Mouse (Mus musculus) CD4-positive helper T cell, adult 2 months (primary cell): ENCODE measurements around the gene Rnd3.

Experiments
- DNase-seq: peaks from one replicate; pipeline ENCODE4 v3.0.0-alpha.2; 2012; ENCODE audit warnings: low read depth, missing footprints, low spot score

The Rnd3 gene

DNA sequence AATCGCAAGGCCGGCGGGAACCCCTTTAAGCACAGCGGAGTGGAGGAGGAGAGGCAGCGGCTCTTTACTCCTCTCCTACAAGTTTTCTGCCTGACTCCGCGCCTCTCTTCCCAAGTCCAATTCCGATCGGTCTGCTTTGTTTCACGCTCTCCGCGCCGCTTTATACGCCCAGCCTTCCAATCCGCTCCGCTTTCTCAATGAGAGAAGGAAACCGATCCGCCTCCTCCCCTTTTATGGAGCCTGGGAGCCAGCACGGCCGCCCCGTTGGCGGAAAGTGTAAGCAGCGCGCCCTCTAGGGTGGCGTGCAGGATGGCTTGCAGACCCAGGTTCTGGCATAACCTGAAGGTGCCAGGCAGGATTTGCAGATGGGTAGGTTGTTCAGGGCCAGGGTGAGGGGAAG, at the start of gene Rnd3:
TSS of gene Rnd3 (minus strand) at position 137 of the 400 bp plus-strand sequence.
- DNase-seq, result peak; percentile 40

DNA sequence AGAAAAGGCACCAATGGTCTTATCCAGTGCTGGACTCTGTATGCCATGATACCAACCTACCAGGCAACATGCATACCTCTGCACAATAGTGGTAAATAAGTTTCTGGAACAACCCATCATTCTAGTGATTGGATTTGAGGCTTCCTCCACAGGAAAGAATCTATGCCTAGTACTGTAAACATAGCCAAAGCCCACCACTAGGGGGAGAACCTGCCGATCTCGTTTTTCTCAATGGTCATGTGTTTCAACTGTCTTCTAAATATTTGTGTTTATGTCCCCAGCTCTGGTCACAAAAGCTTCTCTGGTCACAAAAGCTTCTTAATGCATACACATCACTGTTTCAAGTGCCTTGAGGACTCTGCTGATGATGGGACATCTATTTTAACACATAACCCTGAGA, 43.4 kb upstream of the Rnd3 start:
- no peak for DNase-seq

DNA sequence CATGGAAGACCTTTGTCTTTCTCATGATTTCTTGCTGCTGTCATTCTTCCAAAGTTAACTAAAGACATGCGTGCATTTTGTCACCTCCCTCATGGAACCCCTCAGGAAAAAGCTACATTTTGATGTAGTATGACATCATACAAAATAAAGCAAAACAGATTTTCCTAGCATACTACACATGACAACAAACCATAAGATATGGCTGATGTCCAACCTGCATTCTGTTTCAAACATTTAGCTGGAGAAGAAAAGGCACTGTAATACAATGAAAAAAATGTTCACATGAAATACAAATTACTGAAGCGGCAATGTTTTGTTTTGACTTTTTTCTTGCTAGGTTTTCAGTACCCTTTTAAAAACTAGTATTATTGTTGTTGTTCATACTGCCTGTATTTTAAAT, 36.9 kb upstream of the Rnd3 start:
- DNase-seq, result no peak

DNA sequence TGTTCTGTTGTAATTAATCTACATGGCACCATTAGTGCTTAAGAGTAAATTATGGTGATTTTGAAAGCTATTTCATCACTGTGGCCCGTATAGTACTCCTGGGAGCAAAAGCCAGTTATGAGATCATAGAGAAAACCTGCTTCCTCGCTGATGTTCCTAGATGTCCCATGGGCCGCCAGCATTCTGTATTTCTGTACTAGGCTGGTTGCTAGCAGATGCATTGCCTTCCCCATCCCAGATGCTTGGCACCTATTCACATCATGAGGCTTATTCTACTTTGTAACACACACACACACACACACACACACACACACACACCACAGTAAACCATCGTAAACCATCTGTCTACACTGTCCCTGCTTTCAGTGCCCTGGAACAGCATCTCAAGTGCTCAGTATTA, 34.1 kb upstream of the Rnd3 start:
- DNase-seq, result no peak

DNA sequence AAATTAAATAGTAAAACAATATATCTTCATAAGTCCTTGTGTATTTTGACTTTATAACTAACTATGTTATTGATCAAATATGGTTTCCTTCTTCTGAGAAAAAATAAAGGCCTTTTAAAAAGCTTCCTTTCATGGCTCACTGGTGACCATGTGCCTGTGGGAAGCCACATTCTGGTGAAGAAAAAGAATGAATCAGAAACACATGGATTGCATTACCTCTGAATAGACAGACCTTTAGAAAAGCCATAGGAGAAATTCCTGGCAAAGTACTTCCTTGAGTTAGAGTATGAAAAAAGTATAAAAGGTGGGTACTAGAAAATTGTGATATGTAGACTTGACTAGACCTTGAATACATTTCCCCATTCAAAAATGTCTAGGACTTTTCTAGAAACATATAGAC, 32.5 kb upstream of the Rnd3 start:
- no peak for DNase-seq

DNA sequence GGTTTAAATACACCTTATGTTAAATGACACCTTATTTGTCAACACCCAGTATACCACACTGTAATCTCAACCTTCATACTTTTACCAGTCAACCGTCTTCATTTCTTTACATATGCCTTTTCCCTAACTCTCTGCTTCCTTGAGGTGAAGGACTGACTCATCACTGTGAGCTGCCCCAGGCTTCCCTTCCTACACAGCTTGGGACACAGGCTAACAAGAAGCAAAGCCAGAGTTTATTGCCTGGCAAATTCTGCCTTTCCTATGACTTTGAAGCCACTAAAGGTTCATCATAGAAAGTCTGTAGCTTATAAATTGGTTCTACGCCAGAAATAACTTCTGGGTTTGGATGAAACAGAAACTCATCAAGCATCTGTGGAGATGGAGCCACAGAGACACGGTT, 30.2 kb upstream of the Rnd3 start:
- DNase-seq, result no peak

DNA sequence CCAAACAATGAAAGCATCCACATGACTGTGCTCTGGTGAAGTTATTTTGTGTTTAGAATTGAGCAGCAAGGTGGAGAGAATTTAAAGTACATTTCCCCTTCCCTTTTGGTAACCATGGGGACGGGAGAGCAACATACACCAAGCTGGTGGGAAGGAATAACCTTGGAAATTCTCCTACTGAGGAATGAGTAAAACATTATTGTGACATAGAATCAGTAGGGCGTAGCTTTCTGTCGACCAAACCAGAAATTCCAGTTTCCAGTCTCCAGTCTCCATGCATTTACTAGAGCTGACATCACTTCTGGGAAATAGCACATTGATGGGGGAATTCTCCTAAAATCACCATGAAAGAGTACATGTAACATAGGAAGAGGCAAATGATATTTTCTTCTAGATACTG, 28.7 kb upstream of the Rnd3 start:
- DNase-seq, result no peak

DNA sequence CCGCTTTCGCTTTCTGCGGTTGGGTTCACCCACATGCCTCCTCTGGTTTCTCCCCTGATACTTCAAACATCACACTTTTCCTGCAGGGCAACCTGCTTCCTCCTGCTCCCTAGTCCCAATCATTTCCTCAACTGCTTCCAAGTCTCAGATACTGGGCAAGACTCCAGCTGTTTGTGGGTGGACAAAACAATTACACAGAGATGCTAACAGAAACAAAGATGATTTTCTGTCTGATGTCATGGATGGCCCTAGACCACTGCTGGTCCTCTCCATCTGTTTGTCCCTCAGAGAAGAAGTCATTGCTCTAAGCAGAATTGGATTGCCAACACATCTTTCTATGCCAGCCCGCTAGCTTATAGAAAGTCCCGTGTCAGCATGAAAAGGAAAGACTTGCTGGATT, 26.4 kb upstream of the Rnd3 start:
- DNase-seq, result no peak

DNA sequence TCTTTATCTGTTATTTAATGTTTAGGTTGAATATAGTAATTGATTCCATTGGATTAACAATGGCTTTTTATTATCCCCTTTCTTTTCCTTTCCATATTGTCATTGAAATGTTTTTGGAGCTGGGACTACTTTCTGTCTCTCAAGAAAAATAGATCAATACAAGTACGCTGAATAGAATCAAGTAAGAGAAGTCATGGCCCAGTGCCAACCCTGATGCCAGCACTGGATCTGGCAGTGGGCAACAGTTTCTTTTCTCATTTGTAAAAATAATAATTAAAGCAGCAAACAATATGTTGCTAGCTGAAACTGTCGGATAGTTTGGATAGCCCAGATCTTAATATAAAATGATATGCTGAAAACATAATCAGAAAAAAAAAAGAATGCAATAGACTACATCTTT, 12.2 kb upstream of the Rnd3 start:
- DNase-seq, result no peak

DNA sequence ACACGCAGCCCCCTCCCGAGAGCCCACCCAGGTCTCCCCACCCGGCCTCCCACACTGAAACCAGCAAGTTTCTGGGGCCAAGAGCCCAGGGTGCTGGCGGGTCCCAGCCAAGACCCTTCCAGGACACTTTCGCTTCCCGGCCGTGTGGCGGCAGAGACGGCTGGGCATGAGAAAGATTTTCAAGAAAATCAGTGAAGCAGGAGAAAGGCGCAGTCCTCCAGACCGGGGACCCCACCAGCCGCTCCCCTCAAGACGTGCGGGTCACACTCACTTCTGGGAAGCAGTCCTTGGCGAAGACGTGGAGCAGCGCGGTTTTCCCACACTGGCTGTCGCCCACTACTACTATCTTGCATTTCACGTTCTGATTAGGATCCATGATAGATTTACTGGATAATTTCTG, 457 bp downstream of the Rnd3 start:
- no peak for DNase-seq

DNA sequence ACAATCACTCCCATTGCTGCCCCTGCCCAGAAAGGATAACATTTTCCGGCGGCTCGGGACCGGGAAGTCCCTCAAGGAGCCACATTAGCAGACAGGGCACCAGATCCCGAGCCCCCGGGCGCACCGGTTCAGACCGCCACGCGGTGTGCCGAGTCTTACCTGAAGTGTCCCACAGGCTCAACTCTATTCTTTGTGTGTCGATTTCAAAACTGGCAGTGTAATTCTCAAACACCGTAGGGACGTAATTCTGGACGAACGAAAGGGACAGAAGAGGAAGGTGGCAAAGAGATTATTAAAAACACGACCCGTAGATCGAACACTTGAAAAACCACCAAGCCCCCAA, 875 bp downstream of the Rnd3 start:
- DNase-seq, result no peak

DNA sequence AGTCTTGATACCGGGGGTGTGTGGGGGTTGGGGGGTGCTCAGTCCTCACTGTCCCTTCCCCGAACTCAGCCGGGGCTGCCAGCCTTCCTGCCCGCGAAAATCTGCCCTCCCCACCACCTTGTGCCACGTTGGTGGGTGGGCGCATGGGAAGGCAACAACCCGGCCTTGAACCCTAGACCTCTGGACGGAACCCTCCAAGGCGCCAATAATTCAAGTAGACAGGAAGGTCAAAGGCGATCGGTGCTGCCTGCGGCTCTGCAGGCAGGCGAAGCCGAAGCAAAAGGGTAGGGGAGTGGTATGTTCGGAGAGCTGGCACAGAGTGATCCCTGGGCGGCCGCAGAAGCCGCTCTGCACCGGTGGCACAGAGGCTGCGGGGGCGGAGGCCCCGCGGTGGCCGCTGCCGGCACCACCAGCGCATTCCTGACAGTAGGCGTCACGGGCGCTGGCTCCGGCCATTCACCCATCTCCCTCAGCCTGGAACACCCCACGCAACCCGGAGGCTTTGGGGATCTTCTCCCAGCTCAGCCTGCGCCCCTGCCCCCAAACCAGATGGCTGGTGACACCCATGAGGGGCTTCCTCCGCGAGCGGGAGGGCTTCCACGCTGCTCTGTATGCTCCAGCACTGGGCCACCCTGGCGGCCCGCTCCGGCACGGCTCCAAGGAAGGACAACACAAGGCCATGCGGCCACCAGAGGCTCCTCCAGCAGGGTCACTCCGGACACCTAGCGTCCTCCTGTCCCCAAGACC, 1.4 kb downstream of the Rnd3 start:
- no peak for DNase-seq

DNA sequence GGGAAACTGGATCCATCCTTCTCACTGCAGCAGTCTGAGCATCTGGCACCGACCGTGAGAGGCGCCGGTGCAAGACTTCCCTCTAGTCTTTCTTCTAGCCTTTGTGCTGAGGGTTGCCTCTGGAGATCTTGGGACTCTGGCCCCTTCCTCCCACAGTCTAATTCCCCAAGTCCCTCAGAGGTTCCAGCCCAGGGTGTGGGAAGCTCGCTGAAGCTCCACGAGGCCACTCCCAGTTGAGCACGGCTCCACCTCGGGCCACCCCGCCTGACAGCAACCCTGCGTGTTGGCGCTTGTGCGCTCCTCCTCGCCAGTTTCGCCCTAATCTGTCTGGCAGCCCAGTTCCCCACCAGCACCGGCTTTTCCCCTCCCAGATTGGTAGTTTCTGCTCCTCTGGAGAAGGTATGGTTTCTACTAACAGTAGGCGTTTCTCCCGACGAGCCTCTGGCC, 2.0 kb downstream of the Rnd3 start:
- DNase-seq, result no peak

DNA sequence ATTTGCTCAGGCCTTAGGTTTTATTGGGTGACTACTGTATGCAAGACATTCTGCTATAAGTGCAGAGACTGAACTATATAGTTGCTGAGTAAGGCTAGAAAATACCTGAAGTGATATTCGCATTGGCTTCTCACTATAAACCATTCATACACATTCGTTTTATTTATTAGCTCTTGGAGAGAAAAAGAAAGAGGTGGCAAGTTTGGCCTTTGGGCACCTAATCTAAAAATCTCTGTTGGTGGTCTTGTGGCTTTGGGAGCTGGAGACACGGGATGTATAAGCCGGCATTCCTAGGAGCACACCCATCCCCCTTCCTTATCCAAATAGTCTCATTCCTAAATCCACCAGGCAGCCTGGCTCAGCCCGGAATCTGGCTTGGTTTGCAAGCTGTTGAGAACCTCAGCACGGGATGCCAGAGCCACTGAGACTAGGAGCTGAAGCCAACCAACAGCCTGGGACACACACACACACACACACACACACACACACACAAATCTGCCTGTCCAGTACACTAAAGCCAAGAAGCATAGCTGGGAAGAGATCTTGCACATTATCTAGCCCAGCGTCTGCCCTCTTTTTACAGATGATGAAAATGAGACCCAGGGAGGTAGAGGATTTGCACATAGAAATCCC, 3.0 kb downstream of the Rnd3 start:
- no peak for DNase-seq

DNA sequence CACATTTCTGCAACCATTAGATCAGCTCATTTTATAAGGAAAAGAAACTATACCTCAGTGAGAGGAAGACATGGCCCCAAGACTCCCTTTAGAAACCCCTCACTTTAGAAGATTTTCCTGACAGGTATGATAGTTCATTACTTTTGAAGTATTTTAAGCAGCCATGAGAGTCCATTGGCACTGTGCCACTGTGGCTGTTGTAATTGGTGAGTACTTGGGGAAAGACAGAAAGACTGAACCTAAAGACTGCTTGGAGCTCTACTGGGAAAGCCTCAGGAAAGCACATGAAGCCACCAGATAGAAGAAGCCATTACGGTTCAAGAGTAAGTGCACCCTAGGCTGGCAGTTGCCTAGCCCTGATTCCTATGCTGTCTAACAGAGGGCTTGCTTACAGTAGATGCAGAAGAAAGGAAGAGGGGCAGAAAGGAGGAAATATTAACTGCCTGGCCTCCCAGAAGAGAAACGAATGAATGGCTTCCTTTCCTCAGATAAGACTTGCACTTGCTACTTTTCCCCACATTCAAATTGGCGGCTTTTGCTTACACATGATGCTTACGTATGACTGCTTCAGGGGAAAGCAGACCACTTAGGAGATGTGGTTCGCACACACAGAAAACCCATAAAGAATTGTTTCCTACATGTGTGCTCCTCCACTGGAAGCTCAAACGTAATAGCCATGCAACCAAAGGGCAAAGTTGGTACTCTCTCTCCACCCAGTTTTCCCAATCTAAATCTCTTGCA, 4.4 kb downstream of the Rnd3 start:
- DNase-seq, result no peak

DNA sequence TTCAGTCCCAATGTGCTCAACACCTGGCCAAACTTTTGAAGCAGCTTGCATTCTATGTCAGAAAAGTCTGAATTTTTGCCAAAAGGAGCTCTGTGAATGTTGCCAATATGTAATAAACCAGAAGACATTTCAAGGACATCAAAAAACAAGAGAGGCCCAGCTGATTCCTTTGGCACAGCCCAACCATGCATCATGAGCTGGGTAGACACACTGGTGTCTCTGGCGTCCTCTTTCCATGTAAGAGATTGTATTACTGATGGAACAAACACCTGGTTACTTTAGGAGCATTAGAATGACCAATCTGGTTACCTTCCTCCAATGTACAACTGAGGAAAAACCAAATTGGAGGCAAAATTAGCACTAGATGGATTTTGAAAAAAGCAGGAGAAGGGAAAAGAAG, 6.5 kb downstream of the Rnd3 start:
- DNase-seq, result no peak

DNA sequence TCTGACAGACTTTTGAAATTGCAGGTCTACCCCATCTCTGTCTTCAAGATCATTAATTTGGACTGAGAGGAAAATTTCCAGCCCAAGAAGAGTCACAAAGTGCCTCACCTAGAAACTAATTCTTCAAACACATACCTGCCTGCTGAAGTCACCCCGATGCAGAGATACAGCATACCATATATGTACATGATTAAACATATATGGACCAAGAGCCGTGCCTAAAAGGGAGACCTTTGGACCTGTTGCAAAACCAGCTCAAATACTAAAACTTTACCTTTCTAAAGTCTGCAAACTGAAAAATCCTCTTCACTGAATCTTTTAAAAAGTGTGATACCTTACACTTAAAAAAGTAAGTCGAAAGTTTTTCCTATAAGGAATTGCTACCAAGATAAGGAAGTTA, 7.6 kb downstream of the Rnd3 start:
- DNase-seq, result no peak

DNA sequence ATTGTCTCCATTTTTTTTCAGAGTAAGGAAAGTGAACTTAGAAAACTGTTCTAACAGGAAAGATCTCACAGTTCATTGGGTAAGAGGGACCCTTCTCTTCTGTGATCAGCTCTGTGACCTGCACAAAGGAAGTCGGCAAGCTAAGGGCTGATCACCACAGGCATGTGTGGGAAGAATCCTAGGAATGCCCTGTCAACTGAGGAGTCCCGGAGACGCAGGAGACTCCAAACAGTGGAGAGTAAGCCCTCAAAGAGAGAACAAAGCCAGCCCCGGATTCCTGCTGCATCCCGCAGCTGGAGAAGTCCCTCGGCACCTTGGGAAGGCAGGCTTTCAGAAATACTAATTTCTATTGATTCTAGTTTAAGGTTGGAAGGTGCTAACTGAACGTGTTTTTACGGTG, 8.4 kb downstream of the Rnd3 start:
- no peak for DNase-seq

DNA sequence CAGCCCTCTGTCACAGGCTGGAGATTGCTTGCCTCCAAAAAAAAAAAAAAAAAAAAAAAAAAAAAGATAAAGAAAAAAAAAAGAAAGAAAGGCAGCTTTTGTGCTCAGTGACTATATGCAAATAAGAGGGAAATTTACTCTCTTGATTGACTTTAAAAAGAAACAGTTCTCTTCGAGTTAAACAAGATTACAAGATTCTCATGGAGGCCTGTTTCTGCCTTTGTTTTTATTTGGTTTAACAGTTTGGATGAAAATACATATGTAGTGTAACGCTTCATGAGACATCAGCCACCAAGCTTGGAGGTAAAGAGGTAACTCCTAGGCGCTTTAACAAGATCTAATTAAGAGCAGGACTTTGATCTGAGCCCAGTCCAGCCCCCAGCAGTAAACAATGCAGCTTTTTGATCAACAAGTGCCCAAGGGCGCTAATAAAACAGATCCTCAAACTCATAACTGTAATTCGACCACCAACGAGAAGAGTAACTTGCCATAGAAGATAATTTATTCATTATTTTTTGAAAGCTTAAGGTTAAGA, 8.9 kb downstream of the Rnd3 start:
- DNase-seq, result no peak

DNA sequence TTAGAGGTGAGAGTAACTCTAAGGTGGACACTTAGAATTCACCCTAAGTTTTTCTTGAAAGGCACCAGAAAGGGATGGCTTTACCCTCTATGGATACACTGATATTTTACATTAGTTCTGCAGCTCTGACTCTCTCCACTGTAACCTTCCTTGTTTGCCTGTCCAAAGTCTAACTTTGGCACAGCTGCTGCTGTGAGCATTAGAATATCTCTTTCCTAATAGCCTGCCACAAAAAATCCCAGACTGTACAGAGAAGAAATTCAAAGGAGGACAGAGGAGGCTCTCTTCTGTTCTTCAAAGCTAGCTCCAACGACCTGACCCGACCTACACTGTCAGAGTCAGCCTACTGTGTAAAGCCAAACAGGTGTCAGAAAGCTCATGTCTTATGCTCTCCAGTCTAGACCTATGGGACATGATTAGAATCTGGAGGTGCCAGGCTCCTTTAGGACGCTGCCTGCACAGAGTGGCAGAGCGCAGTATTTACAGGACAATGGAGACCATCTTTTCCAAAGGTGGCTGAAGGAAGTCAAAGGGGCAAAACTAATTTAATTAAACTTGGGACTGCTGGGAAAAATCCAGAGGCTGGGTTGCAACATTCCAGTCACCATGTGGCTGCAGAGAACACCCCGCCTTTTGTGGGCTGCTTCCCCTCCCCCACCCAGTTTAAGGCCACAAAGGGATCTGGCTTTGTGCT, 9.5 kb downstream of the Rnd3 start:
- DNase-seq, result no peak

DNA sequence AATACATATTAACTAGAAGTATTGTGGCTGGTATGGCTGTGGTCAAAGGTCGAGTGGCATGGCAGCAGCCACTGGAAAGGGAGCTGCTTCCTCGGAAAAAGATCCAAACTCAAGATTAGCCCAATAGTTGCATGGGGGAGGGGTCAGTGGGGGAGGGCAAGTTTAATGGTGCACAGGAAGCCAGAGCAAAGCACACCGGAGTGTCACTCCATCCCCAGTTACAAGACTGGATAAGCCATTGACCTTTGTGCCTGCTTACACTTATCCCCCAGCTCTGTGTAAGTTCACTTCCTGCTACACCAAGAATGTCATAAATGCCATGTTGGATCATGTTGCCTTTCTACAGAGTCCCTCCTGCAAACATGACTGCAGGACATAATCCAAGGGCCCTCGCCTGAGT, 11.2 kb downstream of the Rnd3 start:
- no peak for DNase-seq

DNA sequence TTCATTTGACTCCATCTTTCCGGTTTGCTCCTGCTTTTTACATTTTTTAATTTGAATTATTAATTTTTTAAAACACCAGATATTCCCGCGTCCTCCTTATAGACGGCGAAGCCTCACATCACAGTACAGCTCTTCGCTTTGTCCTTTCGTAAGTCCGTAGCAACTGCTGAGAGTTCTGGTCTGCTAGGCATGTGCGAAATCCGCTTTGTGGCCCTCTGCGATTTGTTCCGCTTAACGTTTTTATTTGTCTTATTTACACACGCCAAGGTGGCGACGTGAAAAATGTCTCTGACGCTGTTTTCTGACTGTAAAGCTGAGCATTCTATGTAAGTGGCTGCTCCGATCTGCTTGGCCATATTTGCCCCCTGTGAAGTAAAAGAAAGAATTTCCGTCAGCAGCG, 16.7 kb downstream of the Rnd3 start:
- DNase-seq, result no peak
